Comparison of ENCODE assay signal across 12 mouse cellular contexts in genomic region chr4:118721742-118722483, GRCm38 (mm10). TPM values are rescaled to one million over a fixed set of nuclear protein-coding genes. Genes with fewer than 3 reads are reported as not detected.
DNase-seq lines count a peak whose midpoint lies in the region; ATAC-seq lines count a peak whose summit lies in the region.
"Had no signal": no experiment of that assay in that cellular context is flagged by ENCODE, and none has a peak within 500 bp of the region (broad histone marks: within the 10 kb centered on the region; RNA-seq: fewer than 3 reads in every experiment).

No protein-coding gene starts in this region.

- WGBS in heart, embryonic 10.5 days: 53% methylated on average over 10 of the region's 10 CpGs

- no peak overlapping the region for H3K4me3 ChIP-seq in heart, embryonic 10.5 days
- H3K4me3 ChIP-seq: limb, embryonic 13.5 days had no signal

- H3K27me3 ChIP-seq in heart, embryonic 10.5 days (ENCODE audit: insufficient read depth, poor library complexity, severe bottlenecking): no peaks in the 10 kb centered on the region
- H3K27me3 ChIP-seq: limb, embryonic 13.5 days had no signal

- ATAC-seq in monocyte, adult 5-6 weeks (replicated peaks; ENCODE audit: insufficient number of reproducible peaks, low FRiP score, low TSS enrichment, poor library complexity, severe bottlenecking): no peak

- H3K4me1 ChIP-seq in heart, embryonic 10.5 days: no peaks in the 10 kb centered on the region
- H3K4me1 ChIP-seq: limb, embryonic 13.5 days had no signal

- no peaks in the 10 kb centered on the region for H3K36me3 ChIP-seq in heart, embryonic 10.5 days
- H3K36me3 ChIP-seq: limb, embryonic 13.5 days had no signal

- intact Hi-C loops in heart, postnatal 25 days (cut with DNase I): no loop called here

- DNase-seq in heart, embryonic 10.5 days (ENCODE audit: low spot score): peak; percentile 67
- DNase-seq in heart, postnatal 25 days (ENCODE audit: low spot score): no peak
- DNase-seq in testis, postnatal 10 days (ENCODE audit: low spot score): peak; percentile 53
- no peak for DNase-seq in testis, postnatal 14 days (ENCODE audit: low spot score)
- DNase-seq in embryo, embryonic 11.5 days (ENCODE audit: low read depth, low spot score): peak; percentile 43
- DNase-seq in retina, postnatal 1 day: peak; percentile 41
- DNase-seq in spleen, postnatal 36 days (ENCODE audit: low spot score in 2 of 2): no peak

- H3K27ac ChIP-seq in heart, embryonic 10.5 days: no peak overlapping the region
- H3K27ac ChIP-seq: limb, embryonic 13.5 days had no signal

- no peaks in the 10 kb centered on the region for H3K9me3 ChIP-seq in heart, embryonic 10.5 days
- H3K9me3 ChIP-seq: limb, embryonic 13.5 days had no signal

RNA-seq across cellular contexts. Expression of gene Olfr1340, which starts 2.0 kb away (rescaled TPM):
- not detected in 2 replicates for polyA plus RNA-seq in heart, embryonic 10.5 days (2016; fragmentation: Nextera tagmentation; extraction: Ambion mirVana)
- total RNA-seq in heart, postnatal 25 days (2021): not detected
- total RNA-seq in monocyte, adult 5-6 weeks (2017): not detected in 3 replicates
- polyA plus RNA-seq: heart, embryonic 14.5 days; limb, embryonic 13.5 days; neural tube, embryonic 11.5 days; stomach, embryonic 14.5 days had no signal

RNA-seq across cellular contexts. Expression of gene Olfr1339, which starts 10.1 kb away (rescaled TPM):
- polyA plus RNA-seq in heart, embryonic 10.5 days (2016; fragmentation: Nextera tagmentation; extraction: Ambion mirVana): not detected in 2 replicates
- total RNA-seq in heart, postnatal 25 days (2021): not detected
- total RNA-seq in monocyte, adult 5-6 weeks (2017): not detected in 3 replicates
- polyA plus RNA-seq: heart, embryonic 14.5 days; limb, embryonic 13.5 days; neural tube, embryonic 11.5 days; stomach, embryonic 14.5 days had no signal

RNA-seq across cellular contexts. Expression of gene Olfr1341, which starts 18.6 kb away (rescaled TPM):
- polyA plus RNA-seq in heart, embryonic 10.5 days (2016; fragmentation: Nextera tagmentation; extraction: Ambion mirVana): 0.03 TPM in 1 of 2 replicates, not detected in the other
- total RNA-seq in heart, postnatal 25 days (2021): not detected
- 0.32 TPM in 1 of 3 replicates, not detected in the others for total RNA-seq in monocyte, adult 5-6 weeks (2017)
- polyA plus RNA-seq: heart, embryonic 14.5 days; limb, embryonic 13.5 days; neural tube, embryonic 11.5 days; stomach, embryonic 14.5 days had no signal

RNA-seq across cellular contexts. Expression of gene Olfr1342, which starts 29.4 kb away (rescaled TPM):
- not detected in 2 replicates for polyA plus RNA-seq in heart, embryonic 10.5 days (2016; fragmentation: Nextera tagmentation; extraction: Ambion mirVana)
- total RNA-seq in heart, postnatal 25 days (2021): not detected
- not detected in 3 replicates for total RNA-seq in monocyte, adult 5-6 weeks (2017)
- polyA plus RNA-seq: heart, embryonic 14.5 days; neural tube, embryonic 11.5 days; stomach, embryonic 14.5 days had no signal

RNA-seq across cellular contexts. Expression of gene Olfr1338, which starts 36.6 kb away (rescaled TPM):
- not detected in 2 replicates for polyA plus RNA-seq in heart, embryonic 10.5 days (2016; fragmentation: Nextera tagmentation; extraction: Ambion mirVana)
- total RNA-seq in heart, postnatal 25 days (2021): not detected
- total RNA-seq in monocyte, adult 5-6 weeks (2017): not detected in 3 replicates
- polyA plus RNA-seq: heart, embryonic 14.5 days; limb, embryonic 13.5 days; neural tube, embryonic 11.5 days; stomach, embryonic 14.5 days had no signal

Comparison
In these comparisons a context has a peak if more than half of its experiments do, and no peak if none do; other contexts are left out.
1. DNase-seq: peak in heart, embryonic 10.5 days (single experiment), testis, postnatal 10 days (single experiment), embryo, embryonic 11.5 days (single experiment) and retina, postnatal 1 day (single experiment); none in heart, postnatal 25 days (single experiment), testis, postnatal 14 days (single experiment) and spleen, postnatal 36 days (0 of 2).